Mouse (Mus musculus) layer of hippocampus, postnatal 25 days (tissue): Measurements from ENCODE around the gene Csnk1d. TPM values are rescaled to one million over a fixed set of nuclear protein-coding genes. Genes with fewer than 3 reads are reported as not detected.

ENCODE experiments used
- DNase-seq, 2 experiments: peaks; one replicate each; pipeline ENCODE4 v3.0.0; 2022; ENCODE audit warnings: mixed read lengths in 2 of 2, low spot score in 1 of 2; ENCODE audit errors: extremely low spot score in 1 of 2
- total RNA-seq, 2 experiments: library from RNA; stranded (reverse); gene quantifications; 2 replicates each; pipeline ENCODE4 v1.2.3; 2021

Csnk1d gene
- total RNA-seq, 2 experiments from 2014 or later, result 127 to 128 TPM

- no peak for DNase-seq
Observed at GRCm38 (mm10) chr11:120917756-120918155, 73.4 kb downstream of the Csnk1d start.

DNA sequence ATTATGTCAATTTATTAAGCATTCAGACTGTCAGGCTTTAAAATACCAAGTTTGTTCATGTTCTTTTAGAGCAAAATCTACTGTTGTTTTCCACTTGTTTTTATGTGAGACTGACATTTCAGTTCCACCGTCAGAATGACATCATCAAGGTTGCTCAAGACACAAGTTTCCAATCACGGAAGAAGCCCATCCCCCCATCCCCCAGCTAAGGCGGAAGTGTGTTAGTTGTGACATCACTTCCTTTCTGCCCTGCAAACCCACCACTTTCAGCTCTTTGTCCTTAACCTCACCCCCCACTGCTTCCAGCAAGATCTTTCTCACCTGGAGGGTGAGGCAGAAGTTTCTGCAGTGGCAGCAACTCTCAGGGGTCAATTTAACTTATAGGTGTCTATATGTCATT, 74.7 kb downstream of the Csnk1d start:
- no peak for DNase-seq

DNA sequence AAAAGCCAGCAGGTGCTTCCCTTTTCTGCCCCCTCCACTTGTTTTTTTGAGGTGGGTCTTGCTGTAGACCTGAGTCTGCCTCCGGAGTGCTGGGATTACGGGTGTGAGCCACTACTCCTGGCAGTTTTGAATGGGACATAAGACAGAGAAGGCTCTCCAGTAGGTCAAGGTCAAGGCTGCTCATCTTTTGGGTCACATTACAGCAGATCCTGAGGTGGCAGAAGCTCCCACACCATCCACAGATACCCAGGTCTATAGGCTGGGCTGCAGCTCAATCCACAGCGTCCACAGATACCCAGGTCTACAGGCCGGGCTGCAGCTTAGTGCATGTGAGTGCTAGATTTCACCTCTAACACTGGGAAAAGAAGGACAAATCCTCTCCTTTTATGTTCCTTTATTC, 77.3 kb downstream of the Csnk1d start:
- DNase-seq, result no peak

Other genes with a start within 250 kb of the Csnk1d start
- 10 to 100 TPM; 19.9 to 22.8 TPM for gene Hmga1b, start 228.5 kb downstream of the Csnk1d start, total RNA-seq
- 10 to 100 TPM; 68.8 to 74.1 TPM for gene Rfng, start 207.1 kb downstream of the Csnk1d start, total RNA-seq
- gene Gps1, start 207.1 kb downstream of the Csnk1d start, total RNA-seq, result 100 to 1,000 TPM; 147 to 153 TPM
- 10 to 100 TPM; 45.7 to 50.0 TPM for gene Dus1l, start 194.9 kb downstream of the Csnk1d start, total RNA-seq
- gene Fasn, start 166.8 kb downstream of the Csnk1d start, total RNA-seq, result 100 to 1,000 TPM; 191 to 198 TPM
- 1 to 10 TPM; 4.8 to 8.0 TPM for gene Ccdc57, start 58.5 kb downstream of the Csnk1d start, total RNA-seq
- 1 to 10 TPM; 2.0 to 2.2 TPM for gene Slc16a3, start 42.9 kb downstream of the Csnk1d start, total RNA-seq
- gene Cd7, start 48.1 kb upstream of the Csnk1d start, total RNA-seq, result not detected
- gene Sectm1b, start 72.2 kb upstream of the Csnk1d start, total RNA-seq, result not detected
- gene Sectm1a, start 89.9 kb upstream of the Csnk1d start, total RNA-seq, result not detected
- gene Tex19.2, start 127.3 kb upstream of the Csnk1d start, total RNA-seq, result not detected
- gene Tex19.1, start 154.8 kb upstream of the Csnk1d start, total RNA-seq, result not detected
- gene Uts2r, start 168.9 kb upstream of the Csnk1d start, total RNA-seq, result under 1 TPM; 0.25 to 0.35 TPM
- 10 to 100 TPM; 22.1 to 26.5 TPM for gene Hexdc, start 213.1 kb upstream of the Csnk1d start, total RNA-seq
- 1 to 10 TPM; 7.1 to 7.3 TPM for gene Ogfod3, start 213.4 kb upstream of the Csnk1d start, total RNA-seq
- 10 to 100 TPM; 23.3 to 24.0 TPM for gene Cybc1, start 238.0 kb upstream of the Csnk1d start, total RNA-seq
- 10 to 100 TPM; 52.9 to 55.6 TPM for gene Narf, start 245.9 kb upstream of the Csnk1d start, total RNA-seq